Mouse (Mus musculus): ENCODE measurements around the gene Phip. TPM values are rescaled to one million over a fixed set of nuclear protein-coding genes. Genes with fewer than 3 reads are reported as not detected.

Phip gene
- polyA plus RNA-seq, 1 experiment from 2014 or later, result 139 TPM

DNA sequence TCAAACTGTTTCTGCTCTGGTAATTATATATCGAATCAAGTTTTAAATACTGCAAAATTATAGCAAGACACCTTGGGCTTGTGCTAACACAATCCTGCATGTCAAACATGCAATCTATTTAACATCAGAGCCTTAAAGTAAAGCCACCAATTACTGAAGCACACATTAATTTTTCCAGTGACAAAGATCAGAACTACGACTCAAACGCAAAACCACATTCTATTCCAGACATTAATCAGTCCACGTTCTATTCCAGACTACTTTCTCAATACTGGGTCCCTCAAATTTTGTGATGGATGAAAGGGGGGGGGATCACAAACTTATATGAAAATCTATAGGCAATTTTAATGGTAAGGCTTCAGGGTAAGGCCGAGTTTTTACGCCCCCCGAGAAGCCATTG, 68.1 kb downstream of the Phip start:
- Histone ChIP-seq H3K4me2 (ENCODE audit: low read length) (no peak overlapping the region), H3K9me3 (ENCODE audit: control insufficient read depth, low read length) (no peaks in the 10 kb centered on the region), H3K36me3 (ENCODE audit: control insufficient read depth, insufficient read depth) (peaks cover 23% of the 10 kb centered on the region), H3K4me3 (replicated peaks; ENCODE audit: low read length) (no peak overlapping the region), H3K27me3 (replicated peaks; ENCODE audit: control insufficient read depth, insufficient read depth, low read length) (no peaks in the 10 kb centered on the region), H3K4me1 (replicated peaks; ENCODE audit: control insufficient read depth, insufficient read depth, low read length) (no peaks in the 10 kb centered on the region), H3K27ac (ENCODE audit: low read length) (no peak overlapping the region), H3K9ac (replicated peaks; ENCODE audit: low read depth, low read length) (no peak overlapping the region)
- WGBS, result 96% methylated on average over 7 of the region's 7 CpGs
- ATAC-seq, result no peak

DNA sequence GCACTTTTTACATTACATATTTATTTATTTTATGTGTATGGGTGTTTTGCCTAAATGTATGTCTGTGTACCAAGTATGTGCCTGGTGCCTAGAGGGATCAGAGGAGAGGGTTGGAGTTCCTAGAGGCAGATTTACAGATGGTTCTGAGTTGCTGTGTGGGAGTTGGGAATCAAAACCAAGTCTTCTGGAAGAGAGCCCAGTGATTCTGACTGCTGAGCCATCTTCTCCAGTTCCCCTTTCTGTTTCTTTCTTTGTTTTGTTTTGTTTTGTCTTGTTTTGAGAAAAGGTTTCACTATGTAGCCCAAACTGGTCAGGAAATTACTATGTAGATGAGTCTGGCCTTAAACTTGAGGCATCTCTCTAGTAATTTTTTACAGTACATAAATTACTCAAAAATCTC, 86.7 kb downstream of the Phip start:
- Histone ChIP-seq H3K9me3 (ENCODE audit: control insufficient read depth, low read length) (no peaks in the 10 kb centered on the region), H3K4me2 (ENCODE audit: low read length) (no peak overlapping the region), H3K27ac (ENCODE audit: low read length) (no peak overlapping the region), H3K4me3 (replicated peaks; ENCODE audit: low read length) (no peak overlapping the region), H3K9ac (replicated peaks; ENCODE audit: low read depth, low read length) (no peak overlapping the region), H3K36me3 (ENCODE audit: control insufficient read depth, insufficient read depth) (peaks cover 34% of the 10 kb centered on the region), H3K27me3 (replicated peaks; ENCODE audit: control insufficient read depth, insufficient read depth, low read length) (no peaks in the 10 kb centered on the region), H3K4me1 (replicated peaks; ENCODE audit: control insufficient read depth, insufficient read depth, low read length) (no peaks in the 10 kb centered on the region)
- no peak for ATAC-seq

DNA sequence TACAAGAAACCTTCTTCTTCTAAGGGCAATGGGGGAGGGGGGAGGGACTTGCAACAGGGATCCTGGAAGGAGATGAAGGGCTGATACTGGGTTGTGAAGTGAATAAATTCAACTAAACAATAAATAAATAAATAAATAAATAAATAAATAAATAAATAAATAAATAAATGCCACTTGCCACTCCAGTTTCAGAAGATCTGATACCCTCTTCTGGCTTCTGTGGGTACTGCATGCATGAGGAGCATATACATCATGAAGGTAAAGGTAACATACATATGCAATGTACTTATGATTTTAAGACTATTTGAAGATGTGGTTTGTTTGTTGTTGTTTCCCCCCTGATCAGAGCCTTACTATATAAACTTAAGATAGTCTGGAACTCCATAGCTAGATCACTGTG, 91.1 kb downstream of the Phip start:
- Histone ChIP-seq H3K4me1 (replicated peaks; ENCODE audit: control insufficient read depth, insufficient read depth, low read length) (no peaks in the 10 kb centered on the region), H3K4me3 (replicated peaks; ENCODE audit: low read length) (no peak overlapping the region), H3K27ac (ENCODE audit: low read length) (no peak overlapping the region), H3K9me3 (ENCODE audit: control insufficient read depth, low read length) (no peaks in the 10 kb centered on the region), H3K27me3 (replicated peaks; ENCODE audit: control insufficient read depth, insufficient read depth, low read length) (no peaks in the 10 kb centered on the region), H3K36me3 (ENCODE audit: control insufficient read depth, insufficient read depth) (peaks cover 46% of the 10 kb centered on the region), H3K9ac (replicated peaks; ENCODE audit: low read depth, low read length) (no peak overlapping the region), H3K4me2 (ENCODE audit: low read length) (no peak overlapping the region)
- no peak for ATAC-seq

DNA sequence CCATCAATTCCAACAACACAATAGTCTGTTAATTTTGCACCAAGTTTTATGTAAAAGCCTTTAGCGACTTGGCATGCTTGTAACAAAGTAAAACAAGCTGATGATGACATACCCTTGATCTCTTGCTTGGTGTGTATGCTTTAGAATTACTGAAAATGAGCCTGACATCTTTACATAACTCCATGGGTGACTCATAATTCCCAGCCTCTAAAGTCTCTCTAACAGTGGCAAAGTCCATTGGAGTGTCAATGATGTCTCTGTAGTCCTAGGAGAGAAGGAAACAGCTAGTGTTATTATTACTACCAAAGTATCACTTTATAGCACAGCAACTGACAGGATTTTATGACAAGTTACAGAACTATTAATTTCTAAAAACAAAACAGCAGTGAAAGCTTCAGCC, 98.2 kb downstream of the Phip start:
- Histone ChIP-seq H3K4me2 (ENCODE audit: low read length) (no peak overlapping the region), H3K4me3 (replicated peaks; ENCODE audit: low read length) (no peak overlapping the region), H3K9me3 (ENCODE audit: control insufficient read depth, low read length) (no peaks in the 10 kb centered on the region), H3K27me3 (replicated peaks; ENCODE audit: control insufficient read depth, insufficient read depth, low read length) (no peaks in the 10 kb centered on the region), H3K4me1 (replicated peaks; ENCODE audit: control insufficient read depth, insufficient read depth, low read length) (no peaks in the 10 kb centered on the region), H3K9ac (replicated peaks; ENCODE audit: low read depth, low read length) (no peak overlapping the region), H3K36me3 (ENCODE audit: control insufficient read depth, insufficient read depth) (peaks cover 43% of the 10 kb centered on the region), H3K27ac (ENCODE audit: low read length) (no peak overlapping the region)
- ATAC-seq, result no peak
- 95% methylated on average over 1 of the region's 1 CpGs for WGBS

DNA sequence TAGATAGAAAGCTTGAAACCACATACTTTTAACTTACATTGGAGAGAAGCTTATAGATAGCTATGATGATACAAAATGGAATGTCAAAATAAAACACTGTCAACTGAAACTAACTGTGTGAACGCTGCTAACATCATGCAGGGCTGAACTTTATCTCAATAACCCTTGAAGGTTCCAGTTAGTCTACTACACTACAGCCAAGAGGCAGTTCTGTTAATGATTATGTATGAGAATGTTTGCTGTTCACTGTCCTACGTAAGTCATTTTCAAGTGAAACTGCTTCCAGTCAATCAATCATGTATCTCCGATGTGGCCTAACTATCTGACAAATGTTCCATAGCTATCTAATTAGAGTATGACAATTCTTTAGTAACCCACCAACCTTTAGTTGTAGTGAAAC, 107.6 kb downstream of the Phip start:
- Histone ChIP-seq H3K27me3 (replicated peaks; ENCODE audit: control insufficient read depth, insufficient read depth, low read length) (no peaks in the 10 kb centered on the region), H3K4me3 (replicated peaks; ENCODE audit: low read length) (no peak overlapping the region), H3K9ac (replicated peaks; ENCODE audit: low read depth, low read length) (no peak overlapping the region), H3K27ac (ENCODE audit: low read length) (no peak overlapping the region), H3K4me1 (replicated peaks; ENCODE audit: control insufficient read depth, insufficient read depth, low read length) (no peaks in the 10 kb centered on the region), H3K4me2 (ENCODE audit: low read length) (no peak overlapping the region), H3K36me3 (ENCODE audit: control insufficient read depth, insufficient read depth) (peaks cover 19% of the 10 kb centered on the region), H3K9me3 (ENCODE audit: control insufficient read depth, low read length) (no peaks in the 10 kb centered on the region)
- ATAC-seq, result no peak
- 81% methylated on average over 3 of the region's 3 CpGs for WGBS

DNA sequence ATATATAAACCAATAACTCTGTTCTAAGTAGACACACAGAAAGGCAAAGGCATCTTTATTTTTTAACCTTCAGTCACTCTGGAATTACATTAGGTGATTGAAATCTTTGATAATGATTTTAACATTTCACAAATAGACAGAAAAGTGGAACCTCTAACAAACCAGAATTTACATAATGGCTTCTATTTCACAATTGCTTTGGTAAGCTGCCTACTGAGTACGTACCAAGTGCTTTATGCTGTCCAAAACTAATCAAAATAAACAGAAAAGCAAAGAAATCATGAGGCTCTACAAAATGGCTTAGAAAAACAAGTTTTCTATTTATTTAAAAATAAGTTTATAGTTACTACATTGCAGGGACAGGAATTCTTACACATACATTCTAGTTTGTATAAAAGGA, 109.2 kb downstream of the Phip start:
- no peak overlapping the region for H3K4me2 ChIP-seq (ENCODE audit: low read length)
- no peaks in the 10 kb centered on the region for H3K27me3 ChIP-seq (replicated peaks; ENCODE audit: control insufficient read depth, insufficient read depth, low read length)
- peaks cover 10% of the 10 kb centered on the region for H3K36me3 ChIP-seq (ENCODE audit: control insufficient read depth, insufficient read depth)
- no peak overlapping the region for H3K9ac ChIP-seq (replicated peaks; ENCODE audit: low read depth, low read length)
- H3K9me3 ChIP-seq (ENCODE audit: control insufficient read depth, low read length), result no peaks in the 10 kb centered on the region
- no peaks in the 10 kb centered on the region for H3K4me1 ChIP-seq (replicated peaks; ENCODE audit: control insufficient read depth, insufficient read depth, low read length)
- no peak for ATAC-seq
- no peak overlapping the region for H3K27ac ChIP-seq (ENCODE audit: low read length)
- WGBS, result 60% methylated on average over 1 of the region's 1 CpGs
- H3K4me3 ChIP-seq (replicated peaks; ENCODE audit: low read length), result no peak overlapping the region

DNA sequence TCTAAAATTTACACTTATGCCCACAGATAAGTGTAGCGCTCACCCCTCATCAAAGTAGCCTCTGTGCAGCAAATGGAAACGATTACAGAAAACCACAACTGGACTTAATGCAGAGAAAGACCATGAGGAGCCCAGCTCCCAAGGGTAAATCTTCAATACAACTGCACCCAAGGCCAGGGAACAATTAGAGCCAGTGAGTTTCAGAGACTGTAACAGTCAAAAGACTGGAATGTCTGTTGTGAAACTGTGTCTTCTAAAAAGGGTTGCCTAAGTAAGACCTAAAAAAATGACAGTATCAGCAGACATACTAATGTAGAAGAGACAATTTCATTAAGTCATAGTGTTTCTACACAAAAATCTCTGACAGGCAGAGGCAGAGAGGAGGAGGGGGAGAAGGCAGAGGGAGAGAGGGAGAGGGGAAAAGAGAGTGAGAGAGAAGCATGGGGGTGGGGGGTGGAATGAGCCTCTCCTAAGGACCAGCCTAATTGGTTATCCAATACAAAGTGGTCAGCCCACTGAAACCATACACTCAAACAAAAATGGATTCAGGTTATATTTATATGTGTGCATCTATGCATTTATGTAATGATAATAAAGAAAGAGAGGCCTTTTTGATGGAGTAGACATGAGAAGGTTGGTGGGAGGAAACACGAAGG, 113.4 kb downstream of the Phip start:
- Histone ChIP-seq H3K4me1 (replicated peaks; ENCODE audit: control insufficient read depth, insufficient read depth, low read length) (no peaks in the 10 kb centered on the region), H3K9me3 (ENCODE audit: control insufficient read depth, low read length) (no peaks in the 10 kb centered on the region), H3K27me3 (replicated peaks; ENCODE audit: control insufficient read depth, insufficient read depth, low read length) (no peaks in the 10 kb centered on the region), H3K4me3 (replicated peaks; ENCODE audit: low read length) (no peak overlapping the region), H3K27ac (ENCODE audit: low read length) (no peak overlapping the region), H3K4me2 (ENCODE audit: low read length) (no peak overlapping the region), H3K36me3 (ENCODE audit: control insufficient read depth, insufficient read depth) (no peaks in the 10 kb centered on the region), H3K9ac (replicated peaks; ENCODE audit: low read depth, low read length) (no peak overlapping the region)
- 92% methylated on average over 3 of the region's 3 CpGs for WGBS
- ATAC-seq, result no peak

DNA sequence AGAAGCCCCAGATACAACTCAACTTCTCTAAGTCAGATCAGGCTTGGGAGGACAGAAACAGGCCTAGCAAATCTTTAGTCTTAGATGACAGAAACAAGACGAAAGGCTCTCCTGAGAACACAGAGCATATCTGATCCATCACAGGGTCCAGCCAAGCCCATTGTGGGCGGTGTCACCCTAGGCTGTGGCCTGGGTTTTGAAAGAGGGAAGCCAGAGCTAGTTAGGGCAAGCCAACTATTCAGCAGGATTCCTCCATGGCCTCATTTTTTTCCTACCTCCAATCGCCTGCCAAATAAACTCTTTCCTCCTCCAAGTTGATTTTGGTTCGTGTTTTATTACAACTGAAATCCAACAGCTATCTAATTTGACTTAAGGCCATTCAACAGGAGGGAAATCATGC, 114.0 kb downstream of the Phip start:
- H3K9ac ChIP-seq (replicated peaks; ENCODE audit: low read depth, low read length), result no peak overlapping the region
- H3K27ac ChIP-seq (ENCODE audit: low read length), result no peak overlapping the region
- no peak for ATAC-seq
- 84% methylated on average over 4 of the region's 4 CpGs for WGBS
- H3K9me3 ChIP-seq (ENCODE audit: control insufficient read depth, low read length), result no peaks in the 10 kb centered on the region
- H3K36me3 ChIP-seq (ENCODE audit: control insufficient read depth, insufficient read depth), result no peaks in the 10 kb centered on the region
- H3K27me3 ChIP-seq (replicated peaks; ENCODE audit: control insufficient read depth, insufficient read depth, low read length), result no peaks in the 10 kb centered on the region
- H3K4me1 ChIP-seq (replicated peaks; ENCODE audit: control insufficient read depth, insufficient read depth, low read length), result no peaks in the 10 kb centered on the region
- no peak overlapping the region for H3K4me3 ChIP-seq (replicated peaks; ENCODE audit: low read length)
- H3K4me2 ChIP-seq (ENCODE audit: low read length), result no peak overlapping the region

DNA sequence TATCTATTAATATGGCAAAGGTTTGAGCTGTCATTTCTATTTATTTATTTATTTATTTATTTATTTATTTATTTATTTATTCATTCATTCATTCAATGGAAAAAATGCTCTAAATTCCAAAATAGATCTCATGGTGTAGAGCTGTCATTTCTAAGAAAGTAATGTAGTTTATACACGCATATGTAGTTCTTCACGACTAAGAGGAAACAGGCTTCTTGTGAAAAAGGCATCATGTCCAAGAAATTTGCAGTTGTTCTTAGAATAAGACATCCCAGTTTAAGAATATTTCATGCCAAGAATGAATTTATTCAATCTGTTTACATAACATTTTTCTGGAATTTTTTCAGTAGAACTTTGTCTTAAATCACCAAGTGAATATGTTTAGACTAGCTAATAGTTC, 114.5 kb downstream of the Phip start:
- Histone ChIP-seq H3K27me3 (replicated peaks; ENCODE audit: control insufficient read depth, insufficient read depth, low read length) (no peaks in the 10 kb centered on the region), H3K4me2 (ENCODE audit: low read length) (no peak overlapping the region), H3K27ac (ENCODE audit: low read length) (no peak overlapping the region), H3K4me3 (replicated peaks; ENCODE audit: low read length) (no peak overlapping the region), H3K9me3 (ENCODE audit: control insufficient read depth, low read length) (no peaks in the 10 kb centered on the region), H3K9ac (replicated peaks; ENCODE audit: low read depth, low read length) (no peak overlapping the region), H3K4me1 (replicated peaks; ENCODE audit: control insufficient read depth, insufficient read depth, low read length) (no peaks in the 10 kb centered on the region), H3K36me3 (ENCODE audit: control insufficient read depth, insufficient read depth) (no peaks in the 10 kb centered on the region)
- 80% methylated on average over 2 of the region's 2 CpGs for WGBS
- ATAC-seq, result no peak

DNA sequence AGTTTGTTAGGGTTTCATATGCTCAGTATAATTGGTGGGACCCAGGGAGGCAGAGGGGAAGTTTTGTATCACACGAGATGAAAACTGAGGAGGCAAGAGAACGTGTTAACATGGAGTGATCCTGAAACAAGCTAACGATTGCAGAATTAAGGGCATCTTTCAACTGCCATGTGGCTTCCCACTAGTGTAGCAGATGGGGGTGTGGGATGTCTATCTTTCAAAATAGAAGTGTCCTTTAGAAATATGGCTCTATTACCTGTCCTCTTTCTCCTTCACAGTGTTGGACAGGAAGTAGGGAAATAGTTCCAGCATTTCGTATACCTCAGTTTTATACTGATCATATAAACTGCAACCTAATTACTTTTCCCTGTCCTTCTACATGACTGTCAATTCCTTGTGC, 119.1 kb downstream of the Phip start:
- Histone ChIP-seq H3K36me3 (ENCODE audit: control insufficient read depth, insufficient read depth) (no peaks in the 10 kb centered on the region), H3K27ac (ENCODE audit: low read length) (no peak overlapping the region), H3K4me3 (replicated peaks; ENCODE audit: low read length) (no peak overlapping the region), H3K4me2 (ENCODE audit: low read length) (no peak overlapping the region), H3K9ac (replicated peaks; ENCODE audit: low read depth, low read length) (no peak overlapping the region), H3K4me1 (replicated peaks; ENCODE audit: control insufficient read depth, insufficient read depth, low read length) (no peaks in the 10 kb centered on the region), H3K9me3 (ENCODE audit: control insufficient read depth, low read length) (no peaks in the 10 kb centered on the region), H3K27me3 (replicated peaks; ENCODE audit: control insufficient read depth, insufficient read depth, low read length) (no peaks in the 10 kb centered on the region)
- WGBS, result 68% methylated on average over 4 of the region's 4 CpGs
- no peak for ATAC-seq
